Mouse (Mus musculus): ENCODE measurements at regions not wholly inside any gene's neighbourhood (a gene's known extent, or its start where the extent isn't known, plus 50 kb on each side); places are given as distances from the start of the nearest gene placed in this dataset.
"Not testable (repeated sequence)": the region's sequence is repeated elsewhere in the genome, so short reads cannot be mapped to it uniquely, and the experiment has no call there.

DNA sequence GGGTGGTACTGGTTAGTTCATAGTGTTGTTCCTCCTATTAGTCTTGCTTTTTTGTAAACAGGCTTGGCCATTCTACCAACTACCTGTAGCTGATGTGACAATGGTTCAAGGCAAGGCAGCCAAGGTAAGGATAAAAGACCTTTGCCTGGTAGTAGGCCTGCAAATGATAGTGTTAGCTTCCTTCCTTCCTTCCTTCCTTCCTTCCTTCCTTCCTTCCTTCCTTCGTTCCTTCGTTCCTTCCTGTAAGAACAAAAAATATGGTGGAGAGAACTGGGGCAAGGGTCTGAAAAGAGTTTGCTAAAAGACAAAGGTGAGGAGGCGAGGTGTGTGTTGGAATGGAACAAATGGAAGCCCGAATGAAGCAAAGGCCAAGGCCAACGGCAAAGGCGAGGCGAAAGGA is 84.8 kb upstream of the Ezh2 start:
- ATAC-seq (ENCODE audit: insufficient read depth, low read depth), result not testable (repeated sequence)

DNA sequence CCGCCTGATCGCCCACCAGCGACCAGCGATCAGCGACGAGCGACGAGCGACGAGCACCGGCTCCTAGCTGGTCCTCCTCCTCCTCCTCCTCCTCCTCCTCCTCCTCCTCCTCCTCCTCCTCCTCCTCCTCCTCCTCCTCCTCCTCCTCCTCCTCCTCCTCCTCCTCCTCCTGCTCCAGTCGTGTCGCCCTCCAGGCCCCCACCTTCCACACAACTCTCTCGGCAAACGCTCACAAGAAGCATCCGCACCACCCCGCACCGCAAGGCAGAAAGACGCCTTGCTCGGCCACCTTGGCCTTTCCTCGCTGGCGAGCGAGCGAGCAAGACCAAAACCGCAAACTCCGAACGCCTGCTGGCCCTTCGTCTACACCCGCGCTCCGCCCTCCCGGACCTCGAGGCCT is 77.6 kb upstream of the Ezh2 start:
- DNase-seq (ENCODE audit: low spot score); H3K9ac ChIP-seq (replicated peaks; ENCODE audit: low read depth, low read length): not testable (repeated sequence)

More for the DNA sequence above, 84.8 kb upstream of the Ezh2 start:
- H3K4me3 ChIP-seq (ENCODE audit: low read depth, low read length); H3K9ac ChIP-seq (replicated peaks; ENCODE audit: low read depth, low read length); H3K4me1 ChIP-seq (ENCODE audit: control insufficient read depth, insufficient read depth); DNase-seq (ENCODE audit: low spot score); H3K27me3 ChIP-seq (ENCODE audit: control insufficient read depth, insufficient read depth, low read length); H3K9me3 ChIP-seq (replicated peaks; ENCODE audit: control insufficient read depth, low read length); H3K36me3 ChIP-seq (replicated peaks; ENCODE audit: control insufficient read depth, insufficient read depth, low read length); H3K27ac ChIP-seq (ENCODE audit: low read depth); H3K4me2 ChIP-seq (ENCODE audit: low read depth, low read length): not testable (repeated sequence)
- 53% methylated on average over 2 of the region's 7 CpGs for whole genome bisulfite sequencing

DNA sequence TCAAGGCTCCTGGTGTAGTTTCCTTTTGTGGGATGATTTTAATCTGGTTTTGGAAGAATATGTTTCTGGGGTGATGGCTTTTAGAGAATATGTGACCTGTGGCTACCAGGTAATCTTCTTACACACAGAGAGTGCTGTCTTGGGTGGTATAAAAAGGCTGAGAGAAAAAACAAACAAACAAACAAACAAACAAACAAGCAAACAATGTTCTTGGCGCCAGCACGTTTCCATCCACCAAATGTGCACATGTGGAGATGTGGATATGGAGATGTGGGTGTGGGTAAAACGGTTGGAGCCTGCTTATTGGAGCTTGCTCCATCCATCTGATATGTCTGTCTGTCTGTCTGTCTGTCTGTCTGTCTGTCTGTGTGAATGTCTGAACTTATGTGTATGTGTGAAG is 57.7 kb upstream of the Ezh2 start:
- not testable (repeated sequence) for H3K27me3 ChIP-seq (ENCODE audit: control insufficient read depth, insufficient read depth, low read length); H3K9ac ChIP-seq (replicated peaks; ENCODE audit: low read depth, low read length); H3K4me2 ChIP-seq (ENCODE audit: low read depth, low read length); H3K9me3 ChIP-seq (replicated peaks; ENCODE audit: control insufficient read depth, low read length); H3K27ac ChIP-seq (ENCODE audit: low read depth); ATAC-seq (ENCODE audit: insufficient read depth, low read depth); H3K4me3 ChIP-seq (ENCODE audit: low read depth, low read length); DNase-seq (ENCODE audit: low spot score); H3K36me3 ChIP-seq (replicated peaks; ENCODE audit: control insufficient read depth, insufficient read depth, low read length); H3K4me1 ChIP-seq (ENCODE audit: control insufficient read depth, insufficient read depth)
- WGBS, result 64% methylated on average over 2 of the region's 3 CpGs

More for the DNA sequence above, 77.6 kb upstream of the Ezh2 start:
- not testable (repeated sequence) for ATAC-seq (ENCODE audit: insufficient read depth, low read depth); H3K27ac ChIP-seq (ENCODE audit: low read depth); H3K9me3 ChIP-seq (replicated peaks; ENCODE audit: control insufficient read depth, low read length); H3K4me1 ChIP-seq (ENCODE audit: control insufficient read depth, insufficient read depth); H3K36me3 ChIP-seq (replicated peaks; ENCODE audit: control insufficient read depth, insufficient read depth, low read length); H3K27me3 ChIP-seq (ENCODE audit: control insufficient read depth, insufficient read depth, low read length)
- 14% methylated on average over 6 of the region's 33 CpGs for WGBS
- Histone ChIP-seq H3K4me2 (ENCODE audit: low read depth, low read length) (peak overlapping the region; percentile 42), H3K4me3 (ENCODE audit: low read depth, low read length) (peak overlapping the region; percentile 21; the same call in 1 of the 2 replicates)

DNA sequence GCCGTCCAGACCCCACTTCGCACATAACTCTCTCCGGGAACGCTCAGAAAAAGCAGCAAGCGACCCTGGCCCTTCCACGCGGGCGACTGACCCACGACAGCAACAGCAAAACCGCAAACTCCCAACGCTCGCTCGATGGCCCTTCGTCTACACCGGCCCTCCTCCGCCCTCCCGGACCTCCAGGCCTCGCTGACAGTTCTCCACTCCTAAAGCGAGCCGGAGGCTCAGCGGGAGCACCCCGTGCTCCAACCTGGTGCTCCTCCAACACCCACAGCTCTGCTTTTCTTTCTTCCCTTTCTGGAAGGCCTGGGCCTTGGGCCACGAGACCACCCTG is 56.2 kb upstream of the Ezh2 start:
- not testable (repeated sequence) for H3K27ac ChIP-seq (ENCODE audit: low read depth); H3K27me3 ChIP-seq (ENCODE audit: control insufficient read depth, insufficient read depth, low read length); H3K9me3 ChIP-seq (replicated peaks; ENCODE audit: control insufficient read depth, low read length); DNase-seq (ENCODE audit: low spot score); H3K36me3 ChIP-seq (replicated peaks; ENCODE audit: control insufficient read depth, insufficient read depth, low read length); H3K4me1 ChIP-seq (ENCODE audit: control insufficient read depth, insufficient read depth)
- ATAC-seq (ENCODE audit: insufficient read depth, low read depth), result peak; percentile 15; the same call in 1 of the 2 replicates
- WGBS, result under 1% methylated on average over 22 of the region's 23 CpGs
- H3K4me2 ChIP-seq (ENCODE audit: low read depth, low read length), result peak overlapping the region; percentile 80
- peak overlapping the region; percentile 61 for H3K4me3 ChIP-seq (ENCODE audit: low read depth, low read length)
- peak overlapping the region; percentile 41 for H3K9ac ChIP-seq (replicated peaks; ENCODE audit: low read depth, low read length)

DNA sequence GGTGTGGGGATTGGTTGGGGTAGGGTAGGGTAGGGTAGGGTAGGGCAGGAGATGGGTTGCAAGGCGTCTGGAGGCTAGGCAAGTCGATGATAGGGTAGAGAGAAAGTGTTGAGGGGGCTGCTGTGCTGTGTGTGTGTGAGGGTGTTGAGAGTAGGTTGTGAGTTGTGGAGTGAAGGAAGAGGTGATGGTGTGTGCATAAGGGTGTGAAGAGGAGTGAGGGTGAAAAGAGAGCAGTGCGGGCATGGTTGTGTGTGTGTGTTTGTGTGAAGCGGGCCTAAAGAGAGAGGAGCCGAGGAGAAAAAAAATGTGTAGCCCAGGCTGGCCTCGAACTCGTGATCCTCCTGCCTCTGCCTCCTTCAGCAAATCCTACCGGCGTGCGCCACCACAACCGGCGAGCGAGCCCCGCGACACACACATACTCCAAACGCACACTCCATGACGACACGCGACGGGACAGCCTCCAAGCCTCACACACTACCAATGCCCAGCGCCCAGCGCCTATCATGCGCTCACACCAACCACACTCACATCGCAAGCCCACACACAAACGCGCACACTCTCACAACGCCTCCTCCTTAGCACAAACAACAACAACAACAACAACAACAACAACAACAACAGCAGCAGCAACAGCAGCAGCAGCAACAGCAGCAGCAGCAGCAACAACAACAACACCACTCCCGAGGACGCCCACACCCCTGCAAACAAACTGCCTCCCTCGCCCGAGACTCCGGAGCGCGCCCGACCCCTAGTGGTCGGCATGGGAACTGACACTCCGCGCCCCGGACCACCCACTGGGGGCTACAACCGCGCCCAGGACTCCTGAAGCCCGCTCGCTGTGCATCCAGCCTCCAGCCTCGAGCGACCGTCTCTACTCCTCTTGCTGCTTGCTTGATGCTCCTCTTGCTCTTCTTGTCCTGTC is 55.6 kb upstream of the Ezh2 start:
- ATAC-seq (ENCODE audit: insufficient read depth, low read depth) (peak; percentile 93), DNase-seq (ENCODE audit: low spot score) (peak; percentile 76)
- Histone ChIP-seq H3K4me3 (ENCODE audit: low read depth, low read length) (peak overlapping the region; percentile 61), H3K4me1 (ENCODE audit: control insufficient read depth, insufficient read depth) (no peaks in the 10 kb centered on the region), H3K9me3 (replicated peaks; ENCODE audit: control insufficient read depth, low read length) (no peaks in the 10 kb centered on the region), H3K27me3 (ENCODE audit: control insufficient read depth, insufficient read depth, low read length) (0 out of 2 replicates have a peak, but pooled peaks cover 3% of the 10 kb centered on the region), H3K27ac (ENCODE audit: low read depth) (no peak overlapping the region; the same call in 1 of the 2 replicates), H3K4me2 (ENCODE audit: low read depth, low read length) (peak overlapping the region; percentile 80), H3K9ac (replicated peaks; ENCODE audit: low read depth, low read length) (peak overlapping the region; percentile 41), H3K36me3 (replicated peaks; ENCODE audit: control insufficient read depth, insufficient read depth, low read length) (no peaks in the 10 kb centered on the region)
- WGBS, result 2% methylated on average over 45 of the region's 46 CpGs
- TF ChIP-seq CTCF (IDR thresholded peaks at IDR 0.05; ENCODE audit: low read depth) (peak; percentile 93), EP300 (IDR thresholded peaks at IDR 0.05; ENCODE audit: low read depth) (no peak)

DNA sequence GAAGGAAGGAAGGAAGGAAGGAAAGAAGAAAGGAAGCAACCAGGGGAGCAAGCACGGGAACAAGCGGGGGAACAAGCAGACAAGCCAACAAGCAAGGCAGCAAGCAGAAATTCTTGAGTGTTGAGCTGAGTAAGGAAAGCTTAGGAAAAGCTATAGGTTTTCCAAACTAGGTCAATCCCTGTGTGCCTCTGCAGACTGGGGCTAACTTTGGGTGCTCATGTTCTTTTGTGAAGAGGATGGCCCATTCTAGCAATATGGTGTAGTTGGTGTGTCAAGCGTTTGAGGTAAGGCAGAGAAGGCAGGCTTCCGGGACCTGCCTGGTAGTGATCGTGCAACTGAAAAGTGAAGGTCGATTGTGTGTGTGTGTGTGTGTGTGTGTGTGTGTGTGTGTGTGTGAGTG is 54.8 kb upstream of the Ezh2 start:
- DNase-seq (ENCODE audit: low spot score) (no peak), ATAC-seq (ENCODE audit: insufficient read depth, low read depth) (no peak)
- no peak overlapping the region for H3K4me2 ChIP-seq (ENCODE audit: low read depth, low read length)
- no peaks in the 10 kb centered on the region for H3K9me3 ChIP-seq (replicated peaks; ENCODE audit: control insufficient read depth, low read length)
- TF ChIP-seq EP300 (IDR thresholded peaks at IDR 0.05; ENCODE audit: low read depth) (no peak), CTCF (IDR thresholded peaks at IDR 0.05; ENCODE audit: low read depth) (no peak)
- H3K9ac ChIP-seq (replicated peaks; ENCODE audit: low read depth, low read length), result no peak overlapping the region
- H3K27ac ChIP-seq (ENCODE audit: low read depth), result no peak overlapping the region
- 0 out of 2 replicates have a peak, but pooled peaks cover 3% of the 10 kb centered on the region for H3K27me3 ChIP-seq (ENCODE audit: control insufficient read depth, insufficient read depth, low read length)
- no peaks in the 10 kb centered on the region for H3K4me1 ChIP-seq (ENCODE audit: control insufficient read depth, insufficient read depth)
- 83% methylated on average over 6 of the region's 6 CpGs for WGBS
- H3K4me3 ChIP-seq (ENCODE audit: low read depth, low read length), result no peak overlapping the region
- no peaks in the 10 kb centered on the region for H3K36me3 ChIP-seq (replicated peaks; ENCODE audit: control insufficient read depth, insufficient read depth, low read length)

All from heart, postnatal 0 days (tissue).